Mouse (Mus musculus) forebrain, embryonic 12.5 days (tissue): ENCODE data around the gene BC051142. TPM values are rescaled to one million over a fixed set of nuclear protein-coding genes. Genes with fewer than 3 reads are reported as not detected.
"Not testable (repeated sequence)": the region's sequence is repeated elsewhere in the genome, so short reads cannot be mapped to it uniquely, and the experiment has no call there.

ENCODE experiments used
- ATAC-seq: fragments of 200-750 bp; cut with Nextera tagmentation; 2 replicates; pipeline ENCODE4 v1.8.0; 2017; ENCODE audit warnings: moderate TSS enrichment; ENCODE audit not compliant: low FRiP score
- H3K27ac ChIP-seq: fragments of 300-500 bp; sonication (generic); 2 replicates; pipeline ENCODE4 v1.5.1; 2016; ENCODE audit warnings: mild to moderate bottlenecking
- H3K27me3 ChIP-seq: fragments of 300-500 bp; sonication (generic); 2 replicates; pipeline ENCODE4 v1.6.1; 2016; ENCODE audit warnings: mild to moderate bottlenecking
- H3K36me3 ChIP-seq: fragments of 300-500 bp; sonication (generic); replicated peaks from 2 replicates; pipeline ENCODE4 v1.6.1; 2016; ENCODE audit warnings: mild to moderate bottlenecking
- H3K4me1 ChIP-seq: fragments of 300-500 bp; sonication (generic); 2 replicates; pipeline ENCODE4 v1.6.1; 2016
- H3K4me2 ChIP-seq: fragments of 300-500 bp; sonication (generic); 2 replicates; pipeline ENCODE4 v1.6.1; 2016; ENCODE audit warnings: mild to moderate bottlenecking, moderate library complexity
- H3K4me3 ChIP-seq: fragments of 300-500 bp; sonication (generic); replicated peaks from 2 replicates; pipeline ENCODE4 v1.5.1; 2016; ENCODE audit warnings: mild to moderate bottlenecking
- H3K9ac ChIP-seq: fragments of 300-500 bp; sonication (generic); 2 replicates; pipeline ENCODE4 v1.6.1; 2016; ENCODE audit warnings: mild to moderate bottlenecking
- H3K9me3 ChIP-seq: fragments of 300-500 bp; sonication (generic); 2 replicates; pipeline ENCODE4 v1.6.1; 2016
- WGBS: fragments of 180-500 bp; shearing (Covaris S2); methylation state at CpG from one replicate; pipeline ENCODE4 v1.1.7; 2016; 5-methylcytosine and 5-hydroxymethylcytosine counted together
- polyA plus RNA-seq: library from polyadenylated mRNA; unstranded; fragments of >200 nt; fragmentation: Nextera tagmentation; extraction: Ambion mirVana; gene quantifications from 2 replicates; pipeline ENCODE4 v1.2.1, GENCODE M21; 2016

The BC051142 gene
- polyA plus RNA-seq, 1 experiment from 2014 or later, result 2.4 TPM

DNA sequence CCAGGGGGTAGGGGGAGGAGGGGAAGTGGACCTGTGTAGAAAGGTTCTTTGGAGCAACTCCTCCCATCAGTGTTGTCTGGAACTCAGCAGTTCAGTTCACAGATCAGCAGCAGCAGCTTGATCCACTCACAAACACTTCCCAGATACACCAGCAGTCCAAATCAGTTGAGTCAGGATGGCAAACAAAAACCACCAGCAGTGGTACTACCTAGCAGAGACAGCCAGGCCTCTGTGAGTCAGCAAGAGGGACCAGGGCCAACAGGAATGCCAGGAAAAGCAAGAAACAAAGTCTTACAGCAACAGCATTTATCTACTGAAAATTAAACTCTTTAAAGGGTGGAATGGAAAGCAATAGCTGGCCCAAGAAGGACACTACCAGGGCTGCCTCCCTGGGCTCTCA is 29.0 kb downstream of the BC051142 start:
- Histone ChIP-seq H3K27ac (no peak overlapping the region), H3K4me1 (no peaks in the 10 kb centered on the region), H3K4me3 (no peak overlapping the region), H3K9ac (no peak overlapping the region), H3K9me3 (no peaks in the 10 kb centered on the region), H3K36me3 (no peaks in the 10 kb centered on the region), H3K4me2 (no peak overlapping the region), H3K27me3 (no peaks in the 10 kb centered on the region)
- no peak for ATAC-seq

DNA sequence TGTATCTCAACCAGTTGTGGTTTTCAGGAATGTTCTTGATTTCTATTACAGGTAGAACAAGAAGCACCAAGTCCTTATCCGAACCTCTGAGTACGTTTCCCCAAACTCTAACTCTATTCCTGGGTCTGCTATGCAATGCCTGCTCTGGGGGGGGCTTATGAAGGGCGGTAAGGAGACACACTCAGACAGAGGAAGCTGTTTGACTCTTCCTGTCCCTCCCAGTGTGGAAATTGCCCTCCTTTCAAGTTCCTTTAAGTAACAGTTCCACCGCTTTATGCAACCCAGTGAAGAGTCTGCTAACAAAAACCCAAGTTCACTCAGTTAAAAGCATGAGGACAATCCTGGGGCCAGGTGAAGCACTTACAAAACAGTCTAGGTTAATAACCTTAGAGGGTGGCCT is 38.5 kb downstream of the BC051142 start:
- no peak overlapping the region for H3K27ac ChIP-seq

DNA sequence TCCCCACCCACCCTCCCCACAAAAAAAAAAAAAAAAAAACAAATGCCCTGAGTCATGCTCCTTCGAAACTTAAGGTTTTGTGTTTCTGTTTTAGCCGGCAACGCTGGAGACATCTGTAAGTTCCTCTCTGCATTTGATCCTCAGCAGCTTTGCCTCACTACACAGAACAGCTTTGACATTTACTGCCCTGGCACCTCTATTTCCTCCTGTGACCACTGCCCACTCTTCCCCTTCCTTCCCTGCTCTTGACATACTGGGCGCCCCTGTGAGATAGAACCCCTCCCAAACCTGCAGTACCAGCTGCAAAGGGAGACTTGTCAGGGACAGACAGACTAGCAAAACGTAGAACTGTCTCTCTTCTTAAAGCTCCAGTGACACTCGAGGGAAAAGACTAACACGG is 39.0 kb downstream of the BC051142 start:
- no peaks in the 10 kb centered on the region for H3K4me1 ChIP-seq
- no peaks in the 10 kb centered on the region for H3K36me3 ChIP-seq
- H3K4me2 ChIP-seq, result no peak overlapping the region
- no peak overlapping the region for H3K27ac ChIP-seq
- 81% methylated on average over 7 of the region's 7 CpGs for WGBS
- H3K9me3 ChIP-seq, result no peaks in the 10 kb centered on the region
- ATAC-seq, result no peak
- no peaks in the 10 kb centered on the region for H3K27me3 ChIP-seq
- H3K4me3 ChIP-seq, result no peak overlapping the region
- no peak overlapping the region for H3K9ac ChIP-seq

More for the DNA sequence above, 38.5 kb downstream of the BC051142 start:
- no peaks in the 10 kb centered on the region for H3K9me3 ChIP-seq
- H3K4me2 ChIP-seq, result no peak overlapping the region
- H3K9ac ChIP-seq, result no peak overlapping the region
- no peak overlapping the region for H3K4me3 ChIP-seq
- no peak for ATAC-seq
- H3K27me3 ChIP-seq, result no peaks in the 10 kb centered on the region
- 70% methylated on average over 4 of the region's 4 CpGs for WGBS
- H3K36me3 ChIP-seq, result no peaks in the 10 kb centered on the region
- no peaks in the 10 kb centered on the region for H3K4me1 ChIP-seq

DNA sequence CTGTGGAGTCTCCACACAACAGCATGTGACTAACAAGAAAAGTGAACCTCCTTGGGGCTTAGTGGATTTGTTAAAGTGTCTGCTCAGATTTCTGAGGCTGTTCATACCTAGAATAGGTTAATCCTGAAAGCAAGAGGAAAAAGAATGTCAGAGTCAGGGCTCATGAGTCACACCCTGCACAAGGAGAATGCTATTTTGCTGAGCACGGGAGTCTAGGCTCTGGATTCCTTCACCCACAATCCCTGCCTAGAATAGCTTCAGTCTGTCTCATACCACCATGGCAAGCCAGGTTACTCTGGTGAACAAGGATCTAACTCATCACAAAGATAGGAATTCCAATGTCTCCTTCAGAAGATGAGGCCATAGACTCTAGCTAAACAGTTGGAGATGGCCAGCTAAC is 40.0 kb downstream of the BC051142 start:
- no peak for ATAC-seq
- no peaks in the 10 kb centered on the region for H3K27me3 ChIP-seq
- no peaks in the 10 kb centered on the region for H3K4me1 ChIP-seq
- H3K4me3 ChIP-seq, result no peak overlapping the region
- 47% methylated on average over 1 of the region's 1 CpGs for WGBS
- no peak overlapping the region for H3K27ac ChIP-seq
- H3K4me2 ChIP-seq, result no peak overlapping the region
- H3K36me3 ChIP-seq, result no peaks in the 10 kb centered on the region
- H3K9ac ChIP-seq, result no peak overlapping the region
- H3K9me3 ChIP-seq, result no peaks in the 10 kb centered on the region

DNA sequence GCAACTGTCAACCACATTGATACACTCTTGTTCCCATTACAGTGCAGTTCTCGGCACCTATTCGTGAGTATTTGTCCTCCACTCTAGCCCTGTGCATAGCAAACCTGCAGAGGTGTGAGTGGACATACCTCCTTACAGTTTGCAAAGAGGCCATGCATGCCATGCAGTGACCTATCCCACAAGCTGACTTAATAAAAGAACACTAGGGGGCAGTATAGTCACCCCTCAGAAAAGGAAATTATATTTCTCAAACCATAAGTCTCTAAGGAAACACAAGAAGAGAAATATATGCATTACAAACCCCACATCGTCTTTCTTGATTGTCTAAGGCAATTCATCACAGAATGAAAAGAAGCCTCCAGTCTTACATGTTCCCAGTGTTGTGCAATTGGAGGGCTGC is 41.2 kb downstream of the BC051142 start:
- Histone ChIP-seq H3K4me2 (no peak overlapping the region), H3K4me1 (no peaks in the 10 kb centered on the region), H3K27ac (no peak overlapping the region), H3K27me3 (no peaks in the 10 kb centered on the region), H3K4me3 (no peak overlapping the region), H3K9ac (no peak overlapping the region), H3K9me3 (no peaks in the 10 kb centered on the region), H3K36me3 (no peaks in the 10 kb centered on the region)
- no peak for ATAC-seq
- 61% methylated on average over 3 of the region's 3 CpGs for WGBS

DNA sequence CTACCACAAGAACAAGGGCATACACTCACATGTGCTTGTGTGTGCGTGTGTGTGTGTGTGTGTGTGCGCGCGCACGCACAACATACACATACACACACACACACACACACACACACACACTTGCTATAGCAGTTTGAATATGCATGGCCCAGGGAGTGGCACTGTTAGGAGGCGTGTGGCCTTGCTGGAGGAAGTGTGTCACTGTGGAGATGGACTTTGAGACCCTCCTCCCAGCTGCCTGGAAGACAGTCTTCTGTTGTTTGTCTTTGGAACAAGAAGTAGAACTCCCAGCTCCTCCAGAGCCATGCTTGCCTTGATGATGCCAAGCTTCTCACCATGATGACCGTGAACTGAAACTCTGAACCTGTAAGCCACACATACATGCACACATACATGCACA is 43.4 kb downstream of the BC051142 start:
- Histone ChIP-seq H3K9ac (no peak overlapping the region), H3K36me3 (no peaks in the 10 kb centered on the region), H3K9me3 (no peaks in the 10 kb centered on the region), H3K4me3 (no peak overlapping the region), H3K4me2 (no peak overlapping the region), H3K27ac (no peak overlapping the region), H3K27me3 (no peaks in the 10 kb centered on the region), H3K4me1 (no peaks in the 10 kb centered on the region)
- WGBS, result 96% methylated on average over 7 of the region's 7 CpGs
- ATAC-seq, result no peak

DNA sequence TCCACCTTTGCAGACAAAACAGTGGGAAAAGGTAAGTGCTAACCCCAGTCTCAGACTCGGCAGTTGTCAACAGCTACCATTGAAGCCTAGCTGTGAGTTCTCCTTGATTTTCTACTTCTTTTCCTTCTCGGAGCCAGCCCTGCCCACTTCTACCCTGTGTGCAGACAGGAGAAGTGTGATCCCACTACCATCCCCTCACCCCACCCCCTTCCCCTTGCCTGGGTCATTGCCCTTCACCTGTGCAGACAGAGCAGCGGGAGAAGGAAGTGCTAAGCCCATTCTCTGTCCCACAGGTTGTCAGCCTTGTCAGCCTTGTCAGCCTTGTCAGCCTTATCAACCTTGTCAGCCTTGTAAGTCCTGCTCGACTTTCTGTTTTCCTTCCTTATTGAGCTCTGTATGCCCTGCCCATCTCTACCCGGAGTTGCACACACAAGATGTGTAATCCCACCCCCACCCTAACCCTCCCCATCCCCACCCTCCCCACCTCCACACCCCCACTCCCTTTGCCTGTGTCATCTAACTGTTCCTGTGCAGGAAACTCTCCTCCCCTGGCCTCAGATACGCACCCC is 49.9 kb downstream of the BC051142 start:
- H3K36me3 ChIP-seq, result no peaks in the 10 kb centered on the region
- no peak overlapping the region for H3K4me3 ChIP-seq
- H3K27me3 ChIP-seq, result no peaks in the 10 kb centered on the region
- WGBS, result 75% methylated on average over 6 of the region's 6 CpGs
- no peak for ATAC-seq
- no peak overlapping the region for H3K27ac ChIP-seq
- no peaks in the 10 kb centered on the region for H3K4me1 ChIP-seq
- no peak overlapping the region for H3K9ac ChIP-seq
- no peak overlapping the region for H3K4me2 ChIP-seq
- H3K9me3 ChIP-seq, result no peaks in the 10 kb centered on the region

DNA sequence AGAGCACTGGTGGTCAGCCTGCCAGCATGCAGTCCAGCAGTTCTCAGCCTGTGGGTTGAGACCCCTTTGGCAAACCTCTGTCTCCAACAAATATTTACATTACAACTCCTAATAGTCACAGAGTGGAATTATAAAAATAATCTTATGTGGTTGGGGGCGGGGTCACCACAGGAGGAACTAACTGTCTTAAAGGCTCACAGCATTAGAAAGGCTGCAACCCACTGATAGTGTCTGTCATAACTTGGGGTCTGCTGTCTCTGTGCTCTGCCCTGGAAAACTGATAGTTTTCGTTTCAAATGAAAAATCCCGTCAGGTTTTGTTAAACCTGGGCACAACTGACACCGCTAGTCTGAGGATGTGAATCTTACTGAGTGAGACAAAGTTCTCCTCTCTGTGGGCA is 59.0 kb downstream of the BC051142 start:
- H3K36me3 ChIP-seq, result no peaks in the 10 kb centered on the region
- ATAC-seq, result no peak
- H3K9ac ChIP-seq, result no peak overlapping the region
- H3K4me3 ChIP-seq, result no peak overlapping the region
- no peaks in the 10 kb centered on the region for H3K4me1 ChIP-seq
- 81% methylated on average over 4 of the region's 4 CpGs for WGBS
- H3K4me2 ChIP-seq, result no peak overlapping the region
- no peaks in the 10 kb centered on the region for H3K27me3 ChIP-seq
- H3K9me3 ChIP-seq, result no peaks in the 10 kb centered on the region
- no peak overlapping the region for H3K27ac ChIP-seq

DNA sequence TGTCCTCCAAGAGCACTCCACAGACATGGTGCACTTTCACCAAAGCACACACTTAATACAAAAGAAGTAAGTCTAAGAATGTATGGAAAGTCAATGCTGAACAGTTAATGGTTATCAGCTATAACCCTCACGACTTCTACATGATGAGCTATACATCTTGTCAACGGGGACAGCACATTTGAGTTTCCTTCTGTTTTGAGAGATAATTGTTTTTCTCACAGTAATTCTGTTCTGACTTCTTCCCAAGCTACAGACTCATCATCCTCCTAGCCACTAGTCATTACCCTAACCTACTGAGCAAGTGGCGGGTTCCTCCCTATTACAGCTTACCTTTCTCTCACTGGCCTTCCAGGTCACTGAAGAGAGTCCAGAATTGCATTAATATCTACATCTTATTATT is 60.6 kb downstream of the BC051142 start:
- no peak for ATAC-seq
- 89% methylated on average over 3 of the region's 3 CpGs for WGBS
- H3K4me2 ChIP-seq, result no peak overlapping the region
- H3K36me3 ChIP-seq, result no peaks in the 10 kb centered on the region
- H3K27me3 ChIP-seq, result no peaks in the 10 kb centered on the region
- H3K4me3 ChIP-seq, result no peak overlapping the region
- H3K27ac ChIP-seq, result no peak overlapping the region
- H3K9ac ChIP-seq, result no peak overlapping the region
- no peaks in the 10 kb centered on the region for H3K9me3 ChIP-seq
- no peaks in the 10 kb centered on the region for H3K4me1 ChIP-seq

DNA sequence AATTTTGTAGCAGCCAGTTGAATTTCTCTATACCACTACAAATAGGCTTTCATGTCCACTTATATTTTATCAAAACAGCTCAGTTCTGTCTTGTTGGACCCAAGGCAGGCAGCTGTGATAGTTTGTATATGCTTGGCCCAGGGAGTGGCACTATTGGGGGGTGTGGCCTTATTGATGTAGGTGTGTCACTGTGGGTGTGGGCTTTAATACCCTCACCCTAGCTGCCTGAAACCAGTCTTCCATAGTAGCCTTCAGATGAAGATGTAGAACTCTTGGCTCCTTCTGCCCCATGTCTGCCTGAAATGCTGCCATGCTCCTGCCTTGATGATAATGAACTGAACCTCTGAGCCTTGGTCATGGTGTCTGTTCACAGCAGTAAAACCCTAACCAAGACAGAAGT is 67.3 kb downstream of the BC051142 start:
- not testable (repeated sequence) for H3K36me3 ChIP-seq, H3K4me2 ChIP-seq, H3K27me3 ChIP-seq, H3K4me1 ChIP-seq, H3K9me3 ChIP-seq, H3K27ac ChIP-seq, ATAC-seq, H3K9ac ChIP-seq, H3K4me3 ChIP-seq

DNA sequence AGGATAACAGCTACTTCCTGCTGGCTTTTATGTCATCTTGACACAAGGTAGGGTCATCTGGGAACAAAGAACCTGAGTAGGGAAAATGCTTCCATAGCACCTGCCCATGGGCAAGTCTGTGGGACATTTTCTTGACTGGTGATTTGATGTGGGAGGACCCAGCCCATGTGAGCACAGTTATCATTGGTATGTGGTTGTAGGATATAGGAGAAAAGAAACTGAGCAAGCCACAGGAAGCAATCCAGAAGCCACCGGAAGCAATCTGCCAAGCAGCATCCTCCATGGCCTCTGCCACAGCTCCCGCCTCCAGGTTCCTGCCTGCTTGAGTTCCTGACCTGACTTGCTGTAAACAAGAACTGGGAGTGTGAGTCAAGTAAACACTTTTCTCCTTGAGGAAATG is 71.9 kb downstream of the BC051142 start:
- Histone ChIP-seq H3K9me3 (no peaks in the 10 kb centered on the region), H3K4me3 (no peak overlapping the region), H3K36me3 (no peaks in the 10 kb centered on the region), H3K27me3 (no peaks in the 10 kb centered on the region), H3K4me1 (no peaks in the 10 kb centered on the region), H3K9ac (no peak overlapping the region), H3K27ac (no peak overlapping the region), H3K4me2 (no peak overlapping the region)
- ATAC-seq, result no peak
- WGBS, result 90% methylated on average over 2 of the region's 2 CpGs

DNA sequence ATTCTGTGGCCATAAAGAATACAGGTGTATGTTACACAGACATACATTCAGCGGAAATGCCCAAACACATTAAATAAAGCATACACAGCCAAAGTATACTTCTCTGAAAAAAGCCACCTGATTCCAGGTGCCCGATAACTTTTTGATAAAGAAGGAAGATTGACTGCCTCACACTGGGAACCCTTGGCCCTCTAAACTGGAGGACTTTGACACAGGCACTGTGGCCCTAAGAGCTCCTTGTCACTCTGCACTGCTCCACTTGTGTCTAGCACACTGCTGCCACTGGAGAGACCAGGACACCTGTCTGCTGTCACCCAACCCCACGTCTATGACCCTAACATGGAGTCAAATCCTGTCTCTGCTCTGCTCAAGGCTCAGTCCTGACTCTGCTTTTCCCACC is 76.4 kb downstream of the BC051142 start:
- no peak for ATAC-seq
- Histone ChIP-seq H3K36me3 (no peaks in the 10 kb centered on the region), H3K9me3 (no peaks in the 10 kb centered on the region), H3K27me3 (no peaks in the 10 kb centered on the region), H3K4me3 (no peak overlapping the region), H3K9ac (no peak overlapping the region), H3K4me1 (no peaks in the 10 kb centered on the region), H3K4me2 (no peak overlapping the region), H3K27ac (no peak overlapping the region)
- WGBS, result 79% methylated on average over 3 of the region's 3 CpGs

DNA sequence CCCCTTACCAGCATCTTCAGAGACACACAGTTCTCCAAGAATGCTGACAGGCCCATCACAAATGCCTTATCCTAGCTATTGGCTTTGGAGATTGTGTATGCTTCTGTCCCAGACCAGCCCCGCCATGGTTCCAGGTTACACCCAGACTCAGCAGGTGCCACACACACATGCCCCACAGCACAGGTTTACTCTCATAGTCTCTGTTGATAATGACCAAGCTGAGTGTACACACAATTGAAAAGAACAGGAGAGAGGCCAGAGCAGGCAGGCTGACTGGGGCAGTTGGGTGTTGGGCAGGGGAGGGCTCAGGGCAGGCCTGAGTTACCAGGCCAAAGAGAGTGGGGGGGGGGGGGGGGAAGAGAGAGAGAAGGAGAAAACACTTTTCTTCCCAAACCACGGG is 77.8 kb downstream of the BC051142 start:
- no peaks in the 10 kb centered on the region for H3K4me1 ChIP-seq
- no peak overlapping the region for H3K9ac ChIP-seq
- no peaks in the 10 kb centered on the region for H3K9me3 ChIP-seq
- H3K36me3 ChIP-seq, result no peaks in the 10 kb centered on the region
- WGBS, result 100% methylated on average over 1 of the region's 2 CpGs
- H3K27ac ChIP-seq, result no peak overlapping the region
- H3K27me3 ChIP-seq, result no peaks in the 10 kb centered on the region
- no peak overlapping the region for H3K4me2 ChIP-seq
- no peak overlapping the region for H3K4me3 ChIP-seq
- ATAC-seq, result no peak
